Mouse (Mus musculus): ENCODE results near the gene Rad51b. TPM values are rescaled to one million over a fixed set of nuclear protein-coding genes. Genes with fewer than 3 reads are reported as not detected.

The Rad51b gene
- polyA plus RNA-seq, 1 experiment from 2014 or later = 7.6 TPM

- H3K27me3 ChIP-seq = no peaks in the 10 kb centered on the region
- no peak overlapping the region for H3K27ac ChIP-seq (replicated peaks)
- H3K4me3 ChIP-seq = no peak overlapping the region
- no peaks in the 10 kb centered on the region for H3K36me3 ChIP-seq
- H3K9me3 ChIP-seq = no peaks in the 10 kb centered on the region
- 98% methylated on average over 5 of the region's 5 CpGs for WGBS
- no peak overlapping the region for H3K4me2 ChIP-seq (replicated peaks)
- H3K9ac ChIP-seq (replicated peaks) = no peak overlapping the region
- H3K4me1 ChIP-seq = no peaks in the 10 kb centered on the region
- no peak for ATAC-seq (ENCODE audit: low FRiP score, low read depth)
These were observed 358.1 kb downstream of the Rad51b start for GRCm38 (mm10) chr12:79655138-79655537.

- Histone ChIP-seq H3K4me3 (no peak overlapping the region), H3K27ac (replicated peaks) (no peak overlapping the region), H3K4me2 (replicated peaks) (no peak overlapping the region), H3K36me3 (no peaks in the 10 kb centered on the region), H3K9ac (replicated peaks) (no peak overlapping the region), H3K9me3 (no peaks in the 10 kb centered on the region), H3K27me3 (no peaks in the 10 kb centered on the region), H3K4me1 (peaks cover 9% of the 10 kb centered on the region)
- 90% methylated on average over 3 of the region's 3 CpGs for WGBS
- ATAC-seq (ENCODE audit: low FRiP score, low read depth) = no peak
These were observed 361.8 kb downstream of the Rad51b start for GRCm38 (mm10) chr12:79658861-79659260.

GRCm38 (mm10) chr12:79661270-79661669, 364.2 kb downstream of the Rad51b start:
- no peak overlapping the region for H3K4me2 ChIP-seq (replicated peaks)
- 6% methylated on average over 2 of the region's 2 CpGs for WGBS
- H3K9me3 ChIP-seq = no peaks in the 10 kb centered on the region
- H3K4me1 ChIP-seq = peaks cover 9% of the 10 kb centered on the region
- no peak overlapping the region for H3K9ac ChIP-seq (replicated peaks)
- H3K27me3 ChIP-seq = no peaks in the 10 kb centered on the region
- no peaks in the 10 kb centered on the region for H3K36me3 ChIP-seq
- peak overlapping the region; percentile 50 for H3K27ac ChIP-seq (replicated peaks)
- no peak overlapping the region for H3K4me3 ChIP-seq
- ATAC-seq (ENCODE audit: low FRiP score, low read depth) = no peak

- Histone ChIP-seq H3K9ac (replicated peaks) (no peak overlapping the region), H3K9me3 (no peaks in the 10 kb centered on the region), H3K27ac (replicated peaks) (no peak overlapping the region), H3K4me1 (peaks cover 9% of the 10 kb centered on the region), H3K4me2 (replicated peaks) (no peak overlapping the region), H3K27me3 (no peaks in the 10 kb centered on the region), H3K36me3 (no peaks in the 10 kb centered on the region), H3K4me3 (no peak overlapping the region)
- WGBS = 80% methylated on average over 10 of the region's 10 CpGs
- no peak for ATAC-seq (ENCODE audit: low FRiP score, low read depth)
These were observed 366.2 kb downstream of the Rad51b start for GRCm38 (mm10) chr12:79663131-79663892.

- H3K9ac ChIP-seq (replicated peaks) = no peak overlapping the region
- H3K4me1 ChIP-seq = peaks cover 9% of the 10 kb centered on the region
- H3K27me3 ChIP-seq = no peaks in the 10 kb centered on the region
- no peaks in the 10 kb centered on the region for H3K9me3 ChIP-seq
- H3K27ac ChIP-seq (replicated peaks) = no peak overlapping the region
- 80% methylated on average over 7 of the region's 7 CpGs for WGBS
- H3K4me2 ChIP-seq (replicated peaks) = no peak overlapping the region
- H3K4me3 ChIP-seq = no peak overlapping the region
- no peaks in the 10 kb centered on the region for H3K36me3 ChIP-seq
- no peak for ATAC-seq (ENCODE audit: low FRiP score, low read depth)
These were observed 367.0 kb downstream of the Rad51b start for GRCm38 (mm10) chr12:79663893-79664574.

- peaks cover 7% of the 10 kb centered on the region for H3K4me1 ChIP-seq
- no peaks in the 10 kb centered on the region for H3K36me3 ChIP-seq
- H3K27ac ChIP-seq (replicated peaks) = no peak overlapping the region
- H3K9me3 ChIP-seq = no peaks in the 10 kb centered on the region
- no peak overlapping the region for H3K4me2 ChIP-seq (replicated peaks)
- no peak overlapping the region for H3K4me3 ChIP-seq
- WGBS = 78% methylated on average over 11 of the region's 11 CpGs
- no peak for ATAC-seq (ENCODE audit: low FRiP score, low read depth)
- no peak overlapping the region for H3K9ac ChIP-seq (replicated peaks)
- no peaks in the 10 kb centered on the region for H3K27me3 ChIP-seq
These were observed 377.9 kb downstream of the Rad51b start for GRCm38 (mm10) chr12:79674846-79675439.

GRCm38 (mm10) chr12:79675440-79676176, 378.5 kb downstream of the Rad51b start:
- H3K4me2 ChIP-seq (replicated peaks) = no peak overlapping the region
- ATAC-seq (ENCODE audit: low FRiP score, low read depth) = no peak
- no peaks in the 10 kb centered on the region for H3K27me3 ChIP-seq
- H3K9ac ChIP-seq (replicated peaks) = no peak overlapping the region
- peaks cover 14% of the 10 kb centered on the region for H3K4me1 ChIP-seq
- WGBS = 71% methylated on average over 13 of the region's 13 CpGs
- H3K4me3 ChIP-seq = no peak overlapping the region
- no peaks in the 10 kb centered on the region for H3K9me3 ChIP-seq
- no peaks in the 10 kb centered on the region for H3K36me3 ChIP-seq
- H3K27ac ChIP-seq (replicated peaks) = no peak overlapping the region

- WGBS = 87% methylated on average over 6 of the region's 6 CpGs
- Histone ChIP-seq H3K4me2 (replicated peaks) (no peak overlapping the region), H3K27me3 (no peaks in the 10 kb centered on the region), H3K27ac (replicated peaks) (no peak overlapping the region), H3K9me3 (no peaks in the 10 kb centered on the region), H3K9ac (replicated peaks) (no peak overlapping the region), H3K4me3 (no peak overlapping the region), H3K4me1 (peaks cover 17% of the 10 kb centered on the region), H3K36me3 (no peaks in the 10 kb centered on the region)
- no peak for ATAC-seq (ENCODE audit: low FRiP score, low read depth)
These were observed 379.2 kb downstream of the Rad51b start for GRCm38 (mm10) chr12:79676251-79676650.

GRCm38 (mm10) chr12:79676896-79677295, 379.8 kb downstream of the Rad51b start:
- Histone ChIP-seq H3K27ac (replicated peaks) (no peak overlapping the region), H3K4me2 (replicated peaks) (no peak overlapping the region), H3K27me3 (no peaks in the 10 kb centered on the region), H3K36me3 (no peaks in the 10 kb centered on the region), H3K9ac (replicated peaks) (no peak overlapping the region), H3K9me3 (no peaks in the 10 kb centered on the region), H3K4me3 (no peak overlapping the region), H3K4me1 (peaks cover 20% of the 10 kb centered on the region)
- 91% methylated on average over 5 of the region's 5 CpGs for WGBS
- ATAC-seq (ENCODE audit: low FRiP score, low read depth) = no peak

GRCm38 (mm10) chr12:79679251-79679901, 382.3 kb downstream of the Rad51b start:
- no peak for ATAC-seq (ENCODE audit: low FRiP score, low read depth)

GRCm38 (mm10) chr12:79679941-79680697, 383.0 kb downstream of the Rad51b start:
- 64% methylated on average over 9 of the region's 9 CpGs for WGBS

More at GRCm38 (mm10) chr12:79679251-79679901, 382.3 kb downstream of the Rad51b start:
- no peak overlapping the region for H3K9ac ChIP-seq (replicated peaks)
- no peak overlapping the region for H3K4me2 ChIP-seq (replicated peaks)
- peaks cover 20% of the 10 kb centered on the region for H3K4me1 ChIP-seq
- H3K27ac ChIP-seq (replicated peaks) = no peak overlapping the region
- WGBS = 79% methylated on average over 11 of the region's 11 CpGs
- H3K9me3 ChIP-seq = no peaks in the 10 kb centered on the region
- no peaks in the 10 kb centered on the region for H3K27me3 ChIP-seq
- no peak overlapping the region for H3K4me3 ChIP-seq
- H3K36me3 ChIP-seq = no peaks in the 10 kb centered on the region

More at GRCm38 (mm10) chr12:79679941-79680697, 383.0 kb downstream of the Rad51b start:
- ATAC-seq (ENCODE audit: low FRiP score, low read depth) = peak; percentile 27; the same call in 1 of the 2 replicates
- H3K9ac ChIP-seq (replicated peaks) = no peak overlapping the region
- H3K4me3 ChIP-seq = no peak overlapping the region
- peaks cover 17% of the 10 kb centered on the region for H3K4me1 ChIP-seq
- H3K9me3 ChIP-seq = no peaks in the 10 kb centered on the region
- H3K27me3 ChIP-seq = no peaks in the 10 kb centered on the region
- no peaks in the 10 kb centered on the region for H3K36me3 ChIP-seq
- H3K4me2 ChIP-seq (replicated peaks) = no peak overlapping the region
- H3K27ac ChIP-seq (replicated peaks) = peak overlapping the region; percentile 52

All from midbrain, embryonic 12.5 days (tissue).